Mouse (Mus musculus): ENCODE measurements around the gene Gspt1. TPM values are rescaled to one million over a fixed set of nuclear protein-coding genes. Genes with fewer than 3 reads are reported as not detected.

The Gspt1 gene
- total RNA-seq, 1 experiment from 2014 or later = 41.9 TPM

Other genes starting within 250 kb of the Gspt1 start
- 20.7 to 30.3 TPM (median 27.4 TPM) in 3 replicates for gene Snn, start 193.4 kb downstream of the Gspt1 start, total RNA-seq (2017)
- gene Litaf, start 188.2 kb downstream of the Gspt1 start, total RNA-seq (2017) = 68.7 to 164 TPM (median 135 TPM) in 3 replicates
- gene Txndc11, start 119.7 kb downstream of the Gspt1 start, total RNA-seq (2017) = 26.1 to 46.2 TPM (median 27.6 TPM) in 3 replicates
- 597 to 769 TPM (median 623 TPM) in 3 replicates for gene Zc3h7a, start 77.9 kb downstream of the Gspt1 start, total RNA-seq (2017)
- gene Rsl1d1, start 51.0 kb downstream of the Gspt1 start, total RNA-seq (2017) = 97.0 to 158 TPM (median 136 TPM) in 3 replicates
- 1.3 to 11.9 TPM (median 3.0 TPM) in 3 replicates for gene Tnfrsf17, start 59.5 kb upstream of the Gspt1 start, total RNA-seq (2017)
- gene Snx29, start 68.6 kb upstream of the Gspt1 start, total RNA-seq (2017) = 24.1 to 27.7 TPM (median 25.3 TPM) in 3 replicates